Mouse (Mus musculus): ENCODE data around the gene Dnah10. TPM values are rescaled to one million over a fixed set of nuclear protein-coding genes. Genes with fewer than 3 reads are reported as not detected.
"Not testable (repeated sequence)": the region's sequence is repeated elsewhere in the genome, so short reads cannot be mapped to it uniquely, and the experiment has no call there.

The Dnah10 gene
- polyA plus RNA-seq, 1 experiment from 2014 or later, result not detected

GRCm38 (mm10) chr5:124751656-124752055 is 26.8 kb downstream of the Dnah10 start:
- WGBS (ENCODE audit: insufficient replicate concordance), result 82% methylated on average over 9 of the region's 9 CpGs
- Histone ChIP-seq H3K9me3 (replicated peaks) (no peaks in the 10 kb centered on the region), H3K4me3 (replicated peaks) (no peak overlapping the region), H3K36me3 (no peaks in the 10 kb centered on the region), H3K9ac (no peak overlapping the region), H3K27ac (no peak overlapping the region), H3K4me2 (no peak overlapping the region), H3K27me3 (no peaks in the 10 kb centered on the region), H3K4me1 (replicated peaks) (no peaks in the 10 kb centered on the region)
- no peak for ATAC-seq (ENCODE audit: low read depth)
- no peak for DNase-seq

- 51% methylated on average over 18 of the region's 18 CpGs for WGBS (ENCODE audit: insufficient replicate concordance)
- Histone ChIP-seq H3K36me3 (no peaks in the 10 kb centered on the region), H3K4me3 (replicated peaks) (no peak overlapping the region), H3K9me3 (replicated peaks) (no peaks in the 10 kb centered on the region), H3K4me2 (no peak overlapping the region), H3K27ac (no peak overlapping the region), H3K4me1 (replicated peaks) (no peaks in the 10 kb centered on the region), H3K27me3 (no peaks in the 10 kb centered on the region), H3K9ac (no peak overlapping the region)
- ATAC-seq (ENCODE audit: low read depth), result no peak
- DNase-seq, result no peak
These were observed 36.1 kb downstream of the Dnah10 start for GRCm38 (mm10) chr5:124761011-124761410.

GRCm38 (mm10) chr5:124761787-124762186 is 36.9 kb downstream of the Dnah10 start:
- WGBS (ENCODE audit: insufficient replicate concordance), result 82% methylated on average over 1 of the region's 1 CpGs
- H3K27ac ChIP-seq, result no peak overlapping the region
- no peak for DNase-seq

GRCm38 (mm10) chr5:124774552-124774951 is 49.7 kb downstream of the Dnah10 start:
- H3K9me3 ChIP-seq (replicated peaks), result no peaks in the 10 kb centered on the region
- DNase-seq (no peak), ATAC-seq (ENCODE audit: low read depth) (no peak)
- H3K27ac ChIP-seq, result no peak overlapping the region
- no peaks in the 10 kb centered on the region for H3K36me3 ChIP-seq
- 56% methylated on average over 3 of the region's 3 CpGs for WGBS (ENCODE audit: insufficient replicate concordance)
- no peaks in the 10 kb centered on the region for H3K27me3 ChIP-seq
- no peak overlapping the region for H3K9ac ChIP-seq
- no peaks in the 10 kb centered on the region for H3K4me1 ChIP-seq (replicated peaks)
- H3K4me2 ChIP-seq, result no peak overlapping the region
- no peak overlapping the region for H3K4me3 ChIP-seq (replicated peaks)

More at GRCm38 (mm10) chr5:124761787-124762186, 36.9 kb downstream of the Dnah10 start:
- ATAC-seq (ENCODE audit: low read depth), result no peak
- H3K4me2 ChIP-seq, result no peak overlapping the region
- no peak overlapping the region for H3K4me3 ChIP-seq (replicated peaks)
- H3K9me3 ChIP-seq (replicated peaks), result no peaks in the 10 kb centered on the region
- H3K27me3 ChIP-seq, result no peaks in the 10 kb centered on the region
- no peaks in the 10 kb centered on the region for H3K36me3 ChIP-seq
- H3K4me1 ChIP-seq (replicated peaks), result no peaks in the 10 kb centered on the region
- H3K9ac ChIP-seq, result no peak overlapping the region

- not testable (repeated sequence) for H3K9me3 ChIP-seq (replicated peaks); H3K4me3 ChIP-seq (replicated peaks); DNase-seq; H3K9ac ChIP-seq; H3K36me3 ChIP-seq; ATAC-seq (ENCODE audit: low read depth); H3K27me3 ChIP-seq; H3K4me2 ChIP-seq; H3K4me1 ChIP-seq (replicated peaks); H3K27ac ChIP-seq
- 65% methylated on average over 4 of the region's 4 CpGs for WGBS (ENCODE audit: insufficient replicate concordance)
These were observed 51.4 kb downstream of the Dnah10 start for GRCm38 (mm10) chr5:124776289-124776688.

GRCm38 (mm10) chr5:124777178-124777709 is 52.4 kb downstream of the Dnah10 start:
- H3K4me2 ChIP-seq, result no peak overlapping the region
- H3K4me1 ChIP-seq (replicated peaks), result no peaks in the 10 kb centered on the region
- H3K27ac ChIP-seq, result no peak overlapping the region
- 43% methylated on average over 6 of the region's 6 CpGs for WGBS (ENCODE audit: insufficient replicate concordance)
- H3K27me3 ChIP-seq, result no peaks in the 10 kb centered on the region
- peak; percentile 27 for DNase-seq
- ATAC-seq (ENCODE audit: low read depth), result no peak
- H3K9me3 ChIP-seq (replicated peaks), result 0 out of 2 replicates have a peak, but pooled peaks cover 6% of the 10 kb centered on the region
- H3K4me3 ChIP-seq (replicated peaks), result no peak overlapping the region
- no peak overlapping the region for H3K9ac ChIP-seq
- H3K36me3 ChIP-seq, result no peaks in the 10 kb centered on the region

GRCm38 (mm10) chr5:124779926-124780325 is 55.0 kb downstream of the Dnah10 start:
- Histone ChIP-seq H3K27ac (no peak overlapping the region), H3K9me3 (replicated peaks) (0 out of 2 replicates have a peak, but pooled peaks cover 6% of the 10 kb centered on the region), H3K9ac (no peak overlapping the region), H3K4me2 (no peak overlapping the region), H3K36me3 (no peaks in the 10 kb centered on the region), H3K4me3 (replicated peaks) (no peak overlapping the region), H3K4me1 (replicated peaks) (no peaks in the 10 kb centered on the region), H3K27me3 (no peaks in the 10 kb centered on the region)
- ATAC-seq (ENCODE audit: low read depth) (no peak), DNase-seq (no peak)
- 56% methylated on average over 7 of the region's 7 CpGs for WGBS (ENCODE audit: insufficient replicate concordance)

GRCm38 (mm10) chr5:124781696-124782095 is 56.8 kb downstream of the Dnah10 start:
- H3K27me3 ChIP-seq, result no peaks in the 10 kb centered on the region
- no peak overlapping the region for H3K4me2 ChIP-seq
- H3K36me3 ChIP-seq, result no peaks in the 10 kb centered on the region
- no peaks in the 10 kb centered on the region for H3K4me1 ChIP-seq (replicated peaks)
- H3K9me3 ChIP-seq (replicated peaks), result 0 out of 2 replicates have a peak, but pooled peaks cover 12% of the 10 kb centered on the region
- no peak overlapping the region for H3K27ac ChIP-seq
- WGBS (ENCODE audit: insufficient replicate concordance), result 64% methylated on average over 8 of the region's 8 CpGs
- ATAC-seq (ENCODE audit: low read depth), result no peak
- no peak overlapping the region for H3K4me3 ChIP-seq (replicated peaks)
- H3K9ac ChIP-seq, result no peak overlapping the region
- no peak for DNase-seq

GRCm38 (mm10) chr5:124785650-124786049 is 60.8 kb downstream of the Dnah10 start:
- Histone ChIP-seq H3K36me3 (no peaks in the 10 kb centered on the region), H3K9ac (no peak overlapping the region), H3K4me2 (no peak overlapping the region), H3K27ac (no peak overlapping the region), H3K4me1 (replicated peaks) (no peaks in the 10 kb centered on the region), H3K27me3 (no peaks in the 10 kb centered on the region), H3K4me3 (replicated peaks) (no peak overlapping the region), H3K9me3 (replicated peaks) (0 out of 2 replicates have a peak, but pooled peaks cover 9% of the 10 kb centered on the region)
- ATAC-seq (ENCODE audit: low read depth) (no peak), DNase-seq (no peak)
- 66% methylated on average over 7 of the region's 7 CpGs for WGBS (ENCODE audit: insufficient replicate concordance)

GRCm38 (mm10) chr5:124792112-124792511 is 67.2 kb downstream of the Dnah10 start:
- Histone ChIP-seq H3K4me1 (replicated peaks) (no peaks in the 10 kb centered on the region), H3K27me3 (no peaks in the 10 kb centered on the region), H3K4me2 (no peak overlapping the region), H3K27ac (no peak overlapping the region; the same call in 1 of the 2 replicates), H3K36me3 (no peaks in the 10 kb centered on the region), H3K4me3 (replicated peaks) (no peak overlapping the region), H3K9ac (no peak overlapping the region), H3K9me3 (replicated peaks) (no peaks in the 10 kb centered on the region)
- no peak for ATAC-seq (ENCODE audit: low read depth)
- no peak for DNase-seq
- 76% methylated on average over 7 of the region's 7 CpGs for whole genome bisulfite sequencing (ENCODE audit: insufficient replicate concordance)

- H3K9ac ChIP-seq, result no peak overlapping the region
- WGBS (ENCODE audit: insufficient replicate concordance), result 59% methylated on average over 4 of the region's 4 CpGs
- ATAC-seq (ENCODE audit: low read depth) (no peak), DNase-seq (no peak)
- no peak overlapping the region for H3K4me2 ChIP-seq
- no peak overlapping the region for H3K27ac ChIP-seq
- no peaks in the 10 kb centered on the region for H3K36me3 ChIP-seq
- H3K9me3 ChIP-seq (replicated peaks), result no peaks in the 10 kb centered on the region
- no peaks in the 10 kb centered on the region for H3K4me1 ChIP-seq (replicated peaks)
- no peak overlapping the region for H3K4me3 ChIP-seq (replicated peaks)
- H3K27me3 ChIP-seq, result no peaks in the 10 kb centered on the region
These were observed 85.0 kb downstream of the Dnah10 start for GRCm38 (mm10) chr5:124809708-124810366.

- no peak for DNase-seq
- ATAC-seq (ENCODE audit: low read depth), result no peak
- no peak overlapping the region for H3K9ac ChIP-seq
- H3K27me3 ChIP-seq, result no peaks in the 10 kb centered on the region
- H3K4me1 ChIP-seq (replicated peaks), result no peaks in the 10 kb centered on the region
- no peak overlapping the region for H3K4me3 ChIP-seq (replicated peaks)
- WGBS (ENCODE audit: insufficient replicate concordance), result 63% methylated on average over 12 of the region's 12 CpGs
- no peaks in the 10 kb centered on the region for H3K36me3 ChIP-seq
- H3K9me3 ChIP-seq (replicated peaks), result no peaks in the 10 kb centered on the region
- H3K27ac ChIP-seq, result no peak overlapping the region
- no peak overlapping the region for H3K4me2 ChIP-seq
These were observed 87.6 kb downstream of the Dnah10 start for GRCm38 (mm10) chr5:124812466-124812865.
